Mouse (Mus musculus) kidney, adult 11 months (tissue): ENCODE results near the gene Nf1.
A peak's percentile ranks its signal among the peaks of the same experiment; 100 is the strongest.

Experiments used
- DNase-seq: peaks from one replicate; pipeline ENCODE4 v3.0.0; 2022

Nf1 gene

DNA sequence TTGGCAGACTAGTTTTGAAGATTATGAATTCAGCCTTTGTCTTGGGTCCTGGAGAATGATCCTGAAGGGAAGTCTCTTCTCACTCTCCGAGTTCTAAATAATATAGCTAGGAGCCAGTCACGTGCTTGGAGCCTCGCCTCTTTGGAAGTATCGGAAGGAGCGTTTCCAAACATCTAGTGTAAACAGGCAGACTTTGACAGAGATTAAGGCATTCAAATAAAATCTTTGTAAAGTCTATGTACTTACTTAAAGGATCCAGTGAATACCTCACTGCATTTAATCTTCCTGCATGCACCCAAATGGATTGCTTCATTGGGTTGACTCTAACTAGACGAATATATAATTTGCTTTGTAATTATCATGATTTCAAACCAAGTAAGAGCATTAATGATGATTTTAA, 143.9 kb downstream of the Nf1 start:
- DNase-seq: no peak

- no peak for DNase-seq
Observed at GRCm38 (mm10) chr11:79483876-79484528, 144.5 kb downstream of the Nf1 start.

- no peak for DNase-seq
Observed at GRCm38 (mm10) chr11:79484721-79485120, 145.2 kb downstream of the Nf1 start.

DNA sequence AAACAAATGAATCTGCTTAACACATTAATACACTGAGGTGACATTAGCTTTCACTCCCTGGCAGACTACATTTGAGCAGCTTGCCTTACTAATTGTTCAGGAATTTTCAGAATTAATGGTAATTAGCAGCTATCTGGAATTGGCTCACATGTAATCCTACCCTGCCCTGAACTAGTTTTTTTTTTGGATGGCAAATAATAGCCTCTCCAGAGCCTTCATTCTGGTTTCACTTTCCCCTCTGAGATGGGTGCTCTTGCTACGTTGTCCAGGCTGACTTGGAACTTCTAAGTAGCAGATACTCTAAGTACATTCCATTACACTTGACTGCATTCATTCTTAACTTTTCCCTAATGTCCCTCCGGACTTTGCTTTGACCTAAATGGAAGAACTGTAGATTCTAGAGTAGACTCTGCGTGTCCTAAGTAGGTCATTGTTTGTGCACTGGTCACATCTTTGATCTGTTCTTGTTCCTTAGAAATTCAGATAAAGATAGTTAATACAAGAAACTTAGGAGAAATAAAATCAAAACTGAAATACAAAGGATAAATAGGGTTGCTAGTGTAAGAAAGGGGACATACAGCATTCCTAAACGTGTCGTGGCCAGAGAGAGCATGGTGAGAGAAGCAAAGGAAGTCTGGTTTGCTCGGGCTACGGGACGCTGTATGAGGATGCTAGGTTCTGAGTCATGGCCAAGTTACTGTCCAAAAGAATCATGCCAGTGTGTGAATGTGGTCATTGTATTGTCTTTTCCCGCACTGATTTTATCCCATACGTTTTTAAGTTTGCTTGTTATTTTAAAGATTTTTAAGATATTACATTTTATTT, 155.7 kb downstream of the Nf1 start:
- no peak for DNase-seq

DNA sequence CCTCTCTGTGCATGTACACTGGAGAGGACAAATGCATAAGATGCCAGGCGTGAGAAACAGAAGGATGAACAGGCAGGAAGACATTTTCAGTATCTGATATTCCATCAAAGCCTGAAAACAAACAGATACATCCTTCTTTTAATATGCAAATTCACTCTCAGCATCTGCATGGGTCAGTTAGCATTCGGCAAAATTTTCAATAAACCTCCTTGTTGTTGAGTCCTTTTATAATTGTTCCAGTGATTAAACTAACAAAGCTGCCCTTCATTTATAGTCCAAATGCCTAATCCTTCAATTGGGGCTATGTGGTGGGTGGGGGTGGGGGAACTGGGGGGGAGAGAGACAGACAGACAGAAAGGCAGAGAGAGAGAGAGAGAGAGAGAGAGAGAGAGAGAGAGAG, 163.4 kb downstream of the Nf1 start:
- DNase-seq: no peak

DNA sequence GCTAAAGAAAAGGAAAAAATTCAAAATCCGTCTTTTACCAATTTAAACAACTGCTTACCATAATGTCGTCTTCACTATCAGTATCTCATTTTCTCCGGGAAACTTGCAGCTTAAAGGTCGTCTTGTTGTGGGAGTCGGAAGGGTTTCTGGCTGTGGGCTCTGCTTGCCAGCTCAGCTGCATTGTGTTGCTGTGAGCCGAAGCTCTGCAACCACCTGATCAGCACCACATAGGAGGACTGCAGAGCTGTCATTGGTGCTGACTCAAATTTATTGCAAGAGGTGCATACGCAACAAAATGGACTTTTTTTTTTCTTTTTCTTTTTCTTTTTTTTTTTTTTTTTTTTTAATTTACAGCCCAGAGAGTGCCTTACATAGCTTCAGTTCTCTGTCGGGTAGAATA, 164.4 kb downstream of the Nf1 start, which contains the start of gene Omg:
Omg (minus strand) TSS at position 240 of the 400 bp plus-strand sequence.
- DNase-seq: no peak

- DNase-seq: no peak
Observed at GRCm38 (mm10) chr11:79504506-79504905, 165.0 kb downstream of the Nf1 start.

DNA sequence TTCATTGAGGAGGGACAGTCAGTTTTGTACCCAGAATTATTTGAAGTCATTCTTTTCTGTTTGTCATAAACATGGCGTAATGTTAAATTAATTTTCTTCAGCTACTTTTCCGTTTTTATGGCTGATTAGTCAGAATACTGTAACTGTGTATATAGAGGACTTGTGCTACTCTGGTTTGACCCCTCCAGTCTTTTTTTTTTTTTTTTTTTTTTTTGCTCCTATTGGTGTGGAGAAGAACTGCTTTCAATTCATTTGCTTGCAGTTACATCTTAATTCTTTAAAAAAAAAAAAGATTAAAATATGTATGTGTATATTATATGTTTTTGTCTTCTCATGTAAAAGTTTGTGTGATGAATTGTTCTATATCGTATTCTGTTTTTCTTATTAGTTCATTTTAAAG, 172.5 kb downstream of the Nf1 start:
- no peak for DNase-seq

DNA sequence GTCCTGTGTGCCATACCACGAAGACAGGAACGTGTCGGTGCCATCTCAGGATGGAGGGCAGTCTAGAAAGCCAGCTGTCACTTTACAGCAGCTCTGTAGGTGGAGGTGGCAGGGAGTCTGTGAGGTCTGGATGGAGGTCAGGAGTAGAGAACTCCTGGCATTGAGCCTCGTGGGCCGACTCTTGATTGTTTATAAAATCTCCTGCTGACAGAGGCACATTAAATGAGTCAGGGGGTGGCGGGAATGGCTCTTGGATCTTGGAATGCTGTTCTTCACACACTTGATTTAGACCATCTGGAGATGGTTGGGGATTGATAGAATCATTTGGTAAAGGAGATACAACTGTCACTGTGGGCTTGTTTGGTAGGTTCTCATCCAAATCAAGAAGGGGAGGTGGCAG, 175.8 kb downstream of the Nf1 start:
- DNase-seq: no peak

GRCm38 (mm10) chr11:79515798-79516197, 176.3 kb downstream of the Nf1 start:
- no peak for DNase-seq

GRCm38 (mm10) chr11:79519299-79519698, 179.8 kb downstream of the Nf1 start:
- DNase-seq: no peak

DNA sequence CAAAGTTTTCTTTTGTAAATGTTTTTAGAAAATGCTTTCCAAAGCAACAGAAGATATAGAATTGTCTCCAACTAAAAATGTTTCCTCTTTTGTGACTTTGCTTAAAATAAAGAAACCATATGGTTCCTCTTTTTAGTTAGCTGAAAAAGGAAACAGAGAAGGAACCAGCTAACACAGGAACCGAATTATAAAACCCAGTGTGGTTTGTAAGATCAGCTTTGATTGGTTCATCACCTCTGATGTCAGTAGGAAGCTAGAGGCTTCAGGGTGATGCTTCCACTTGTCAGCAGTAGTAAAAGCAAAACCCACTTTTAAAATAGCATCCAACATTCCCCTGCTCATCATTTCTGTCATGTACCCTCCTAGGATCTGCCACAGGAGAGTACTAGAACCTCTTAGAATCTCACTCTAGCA, 180.4 kb downstream of the Nf1 start:
- no peak for DNase-seq

DNA sequence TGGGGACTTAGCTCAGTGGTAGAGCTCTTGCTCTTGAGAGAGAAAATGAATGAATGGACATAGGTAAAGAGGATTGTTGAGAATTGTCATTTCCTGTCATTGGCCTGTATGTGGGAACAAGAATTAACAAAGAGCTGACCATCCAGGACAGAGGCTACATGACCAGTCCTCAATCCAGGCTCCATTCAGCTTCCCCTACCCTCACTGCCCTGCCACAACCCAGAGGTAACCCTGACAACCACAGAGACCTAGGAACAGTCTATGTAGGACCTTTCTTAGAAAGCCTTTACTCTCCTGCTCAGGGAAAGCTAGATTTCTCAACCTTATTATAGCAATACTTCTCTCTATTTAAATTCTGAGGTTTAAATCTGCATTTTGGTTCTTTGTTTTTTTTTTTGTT, 181.3 kb downstream of the Nf1 start:
- DNase-seq: no peak

- no peak for DNase-seq
Observed at GRCm38 (mm10) chr11:79521930-79522329, 182.4 kb downstream of the Nf1 start.

DNA sequence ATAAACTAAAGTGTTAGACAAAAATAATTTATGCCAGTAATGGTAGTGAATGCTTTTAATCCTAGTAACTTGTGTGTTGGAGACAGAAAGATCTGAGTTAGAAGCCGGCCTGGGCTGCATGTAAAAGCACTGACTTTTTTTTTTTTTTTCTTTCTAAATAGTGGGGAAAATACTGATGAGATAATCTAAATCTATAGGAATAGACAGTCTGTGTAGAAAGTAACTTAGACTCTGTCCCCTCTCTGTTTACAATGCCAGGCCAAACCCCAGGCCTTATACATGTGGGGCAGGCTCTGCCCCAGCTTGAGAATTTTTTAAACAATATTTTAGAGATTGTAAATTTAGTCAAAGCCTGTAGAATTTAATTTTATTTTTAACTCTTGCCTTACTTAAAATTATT, 183.5 kb downstream of the Nf1 start:
- no peak for DNase-seq

GRCm38 (mm10) chr11:79523560-79524309, 184.2 kb downstream of the Nf1 start, which contains the start of gene Evi2b:
Gene Evi2b (minus strand): TSS chr11:79523762.
- no peak for DNase-seq

DNA sequence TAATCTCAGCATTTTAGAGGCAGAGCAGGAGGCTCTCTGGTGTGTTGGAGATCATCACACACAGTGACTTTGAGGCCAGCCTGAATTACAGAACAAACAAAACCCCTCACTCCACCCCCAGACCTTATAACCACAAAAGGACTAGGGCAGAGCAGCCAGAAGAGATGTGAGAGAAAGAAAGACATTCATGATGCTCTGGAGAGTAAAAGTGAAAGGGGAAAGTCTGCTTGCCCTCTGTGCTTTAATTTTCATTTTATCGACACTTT, 184.8 kb downstream of the Nf1 start:
- no peak for DNase-seq

DNA sequence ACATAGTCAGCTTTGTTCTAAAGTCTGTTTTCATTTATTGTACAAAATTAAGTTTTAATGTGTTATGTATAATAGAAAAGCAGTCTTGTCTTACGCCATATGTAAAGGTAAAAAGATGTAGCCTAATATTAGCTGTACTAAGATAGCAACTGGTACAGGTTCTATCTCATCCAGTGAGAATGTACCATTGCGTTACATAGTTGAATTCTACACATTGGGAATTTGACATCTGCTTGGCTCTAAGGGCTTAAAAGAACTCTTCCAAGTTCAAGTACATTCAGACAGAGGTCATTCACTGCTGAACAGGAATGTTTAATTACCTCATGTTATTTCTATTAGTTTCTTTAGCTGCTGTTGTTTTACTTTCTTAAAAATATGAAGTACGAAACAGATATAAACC, 187.1 kb downstream of the Nf1 start:
- no peak for DNase-seq

- DNase-seq: peak; percentile 26
Observed at GRCm38 (mm10) chr11:79527015-79527738, 187.7 kb downstream of the Nf1 start.

DNA sequence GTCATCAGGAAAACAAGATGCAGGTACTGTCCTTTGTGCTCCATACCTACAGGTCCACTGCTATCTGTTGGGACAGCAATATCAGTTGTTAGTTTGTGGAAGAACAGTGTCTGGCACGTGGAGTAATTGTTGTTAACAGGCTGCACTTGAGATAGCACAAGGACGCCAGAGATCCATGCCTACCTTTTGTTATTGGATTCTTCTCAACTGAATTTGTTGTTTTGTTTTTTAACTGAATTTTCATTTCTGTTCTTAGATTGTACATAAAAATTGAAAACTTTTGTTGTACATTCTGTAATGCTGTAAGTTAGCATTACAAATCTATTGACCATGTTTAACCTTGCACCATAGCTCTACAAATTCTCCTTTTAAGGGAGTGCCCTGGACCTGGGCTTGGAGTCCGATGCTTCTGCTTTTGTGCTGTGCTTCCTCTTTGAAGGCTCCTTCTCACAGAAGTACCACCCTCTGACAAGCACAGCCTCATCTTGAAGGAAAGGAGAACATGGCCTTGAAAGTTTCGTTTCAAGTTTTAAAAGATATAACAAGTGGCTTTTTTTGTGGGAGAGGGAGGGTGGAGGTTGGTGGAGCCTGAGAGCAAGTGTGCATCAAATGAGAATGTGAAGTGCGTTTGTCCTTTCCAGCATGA, 188.4 kb downstream of the Nf1 start:
- DNase-seq: no peak

DNA sequence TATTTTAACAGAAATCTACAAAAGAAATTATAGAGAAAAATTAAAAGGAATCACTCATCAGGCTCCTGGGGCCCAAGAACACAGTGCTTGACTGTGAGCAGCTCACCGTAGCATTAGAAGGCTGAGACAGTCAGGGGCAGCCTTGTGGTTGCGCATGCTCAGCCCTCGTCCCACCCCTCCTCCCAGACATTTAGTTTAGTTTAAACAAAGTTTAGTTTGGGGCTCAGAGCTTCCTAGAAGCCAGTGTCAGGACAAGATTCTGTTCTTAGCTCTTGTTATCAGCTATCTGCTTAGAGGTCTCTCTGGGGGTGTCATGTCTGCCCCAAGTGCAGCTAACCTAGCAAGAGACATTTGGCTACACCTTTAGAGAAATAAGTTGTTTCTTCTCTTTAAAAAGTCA, 189.1 kb downstream of the Nf1 start:
- no peak for DNase-seq

DNA sequence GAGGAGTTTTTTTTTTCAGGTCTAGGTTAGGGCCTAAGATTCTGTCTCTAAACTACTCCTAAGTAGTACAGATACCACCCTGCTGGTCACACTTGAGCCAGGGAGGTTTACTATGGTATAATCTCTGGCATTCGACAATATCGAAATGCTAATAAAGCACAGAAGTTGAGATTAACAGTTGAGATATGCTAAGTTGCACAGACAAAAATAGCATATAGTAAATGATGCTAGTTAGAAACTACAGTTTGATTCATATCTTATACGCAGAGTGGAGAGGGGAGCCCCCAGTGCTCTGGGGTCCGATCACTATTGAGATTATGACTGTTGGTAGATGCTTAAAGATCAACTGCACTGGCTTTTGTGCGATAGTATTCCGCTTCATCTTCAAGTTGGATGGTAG, 189.7 kb downstream of the Nf1 start:
- DNase-seq: no peak

DNA sequence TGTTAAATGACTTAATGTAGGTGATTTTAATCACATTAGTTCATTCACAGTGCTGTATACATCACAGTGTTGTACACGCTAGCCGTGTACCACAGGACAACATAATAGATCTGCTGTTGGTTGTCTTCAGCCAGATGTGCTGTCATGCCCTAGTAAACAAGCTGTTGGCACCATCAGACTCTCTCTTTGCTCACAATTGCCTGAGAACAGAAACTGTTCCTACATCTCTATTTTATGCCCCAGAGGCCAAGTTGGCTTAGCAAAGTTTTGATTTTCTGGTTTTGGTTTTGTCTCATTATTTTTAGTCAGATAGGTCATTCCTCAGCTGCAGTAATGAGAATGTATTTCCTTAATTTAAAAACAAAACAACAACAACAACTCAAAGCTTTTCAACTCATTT, 190.2 kb downstream of the Nf1 start:
- DNase-seq: no peak
